Mouse (Mus musculus): ENCODE data around the gene Arid2. TPM values are rescaled to one million over a fixed set of nuclear protein-coding genes. Genes with fewer than 3 reads are reported as not detected.

Gene Arid2
- total and polyA plus RNA-seq, 3 experiments: 11.9 to 14.1 (median 13.3) TPM

DNA sequence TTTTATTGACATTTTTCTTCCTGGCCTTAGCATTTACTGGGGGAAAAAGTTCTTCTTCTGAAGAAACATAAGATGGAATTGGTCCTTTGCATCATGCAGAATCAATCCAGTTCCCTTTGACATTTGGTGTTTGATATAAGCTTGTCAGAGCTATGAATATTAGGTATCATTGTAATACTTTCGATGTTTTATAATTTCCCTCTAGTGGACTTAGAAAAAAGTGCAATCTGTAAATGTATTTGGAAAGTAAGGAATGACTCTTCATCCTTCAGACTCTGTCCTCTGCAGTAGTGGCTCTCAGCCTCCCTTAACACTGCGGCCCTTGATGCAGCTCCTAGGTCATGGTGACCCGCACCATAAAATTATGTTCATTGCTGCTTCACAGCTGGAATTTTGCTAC, 105.6 kb downstream of the Arid2 start:
- in situ Hi-C loops (cut with MboI; ENCODE audit: low pct_ligation_motif_present, low pct_unique_long_range_greater_than_20kb, low sequenced_read_pairs) (no loop called here), dilution Hi-C loops (cut with MboI; ENCODE audit: extremely low pct_ligation_motif_present, extremely low pct_unique_long_range_greater_than_20kb, low sequenced_read_pairs) (no loop called here)
- no peak for TF ChIP-seq NRF1 (IDR thresholded peaks at IDR 0.05; ENCODE audit: low read depth, low read length)
- no peak for TF ChIP-seq TCF12 (IDR thresholded peaks at IDR 0.05; ENCODE audit: low read depth, low read length)
- no peak for TF ChIP-seq ZNF384 (IDR thresholded peaks at IDR 0.05; ENCODE audit: low read depth, low read length)
- no peak for TF ChIP-seq IRF4 (IDR thresholded peaks at IDR 0.05; ENCODE audit: low read depth, low read length)
- no peak for TF ChIP-seq USF1 (IDR thresholded peaks at IDR 0.05; ENCODE audit: low read depth, low read length)
- TF ChIP-seq USF2 (conservative IDR thresholded peaks at IDR 0.05; ENCODE audit: low read depth, low read length): no peak
- no peak for TF ChIP-seq ZC3H11A (IDR thresholded peaks at IDR 0.05; ENCODE audit: low read depth, low read length)
- TF ChIP-seq E2F4 (IDR thresholded peaks at IDR 0.05; ENCODE audit: insufficient replicate concordance, low read depth, low read length): no peak
- no peak for TF ChIP-seq JUND (conservative IDR thresholded peaks at IDR 0.05; ENCODE audit: low read depth, low read length)
- TF ChIP-seq EP300 (IDR thresholded peaks at IDR 0.05; ENCODE audit: low read length): no peak
- TF ChIP-seq BHLHE40 (IDR thresholded peaks at IDR 0.05; ENCODE audit: low read depth, low read length): no peak
- TF ChIP-seq KAT2A (IDR thresholded peaks at IDR 0.05; ENCODE audit: insufficient replicate concordance, low read length): no peak
- no peak for TF ChIP-seq MEF2A (IDR thresholded peaks at IDR 0.05; ENCODE audit: borderline replicate concordance, low read depth, low read length)
- Histone ChIP-seq H3K4me2 (ENCODE audit: insufficient read depth, low read depth, poor library complexity, severe bottlenecking) (no peak overlapping the region), H3K9ac (ENCODE audit: insufficient read depth, low read depth) (no peak overlapping the region), H3K27ac (ENCODE audit: insufficient read depth, low read depth) (no peak overlapping the region), H3K27me3 (replicated peaks) (no peaks in the 10 kb centered on the region), H3K4me1 (ENCODE audit: control insufficient read depth in 1 of 2, insufficient read depth in 2 of 2) (no peaks in the 10 kb centered on the region), H3K4me3 (replicated peaks in 1 of 3; ENCODE audit: low read depth in 2 of 3, low read length in 2 of 3, poor library complexity in 1 of 3) (no peak overlapping the region), H3K9me3 (replicated peaks; ENCODE audit: low read length) (no peaks in the 10 kb centered on the region), H3K36me3 (replicated peaks in 1 of 2; ENCODE audit: control insufficient read depth in 1 of 2, insufficient read depth in 1 of 2, low read length in 1 of 2) (peaks cover 39 to 87% of the 10 kb centered on the region in 2 experiments), H3K79me2 (replicated peaks; ENCODE audit: control insufficient read depth, extremely low read depth, insufficient read depth, poor library complexity, severe bottlenecking) (no peaks in the 10 kb centered on the region)
- DNase-seq (ENCODE audit: extremely low read depth): no peak

DNA sequence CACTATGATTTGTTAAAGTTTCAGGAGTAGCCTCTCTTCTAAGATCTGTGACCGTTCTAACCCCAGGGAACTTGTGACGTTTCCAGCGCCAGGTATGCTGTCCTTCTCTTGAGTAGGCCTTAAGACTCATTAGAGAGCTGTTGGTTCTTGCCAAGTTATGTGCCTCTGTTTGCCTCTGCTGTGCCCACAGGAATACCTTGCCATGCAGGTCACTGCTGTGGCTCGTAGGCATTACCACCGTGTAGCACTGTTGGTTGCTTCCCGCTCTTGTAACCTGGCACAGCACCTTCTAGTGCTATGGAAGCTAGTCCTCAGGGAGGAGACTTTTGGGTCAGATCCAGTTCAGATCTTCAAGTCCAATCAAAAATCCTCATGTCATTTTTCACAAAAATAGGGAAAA, 107.8 kb downstream of the Arid2 start:
- H3K27me3 ChIP-seq (replicated peaks): no peaks in the 10 kb centered on the region
- H3K9me3 ChIP-seq (replicated peaks; ENCODE audit: low read length): no peaks in the 10 kb centered on the region
- dilution Hi-C loops (cut with MboI; ENCODE audit: extremely low pct_ligation_motif_present, extremely low pct_unique_long_range_greater_than_20kb, low sequenced_read_pairs): no loop called here
- in situ Hi-C loops (cut with MboI; ENCODE audit: low pct_ligation_motif_present, low pct_unique_long_range_greater_than_20kb, low sequenced_read_pairs): no loop called here
- H3K4me1 ChIP-seq (ENCODE audit: control insufficient read depth in 1 of 2, insufficient read depth in 2 of 2): no peaks in the 10 kb centered on the region
- no peak for DNase-seq (ENCODE audit: extremely low read depth)
- H3K4me3 ChIP-seq (replicated peaks in 1 of 3; ENCODE audit: low read depth in 2 of 3, low read length in 2 of 3, poor library complexity in 1 of 3): no peak overlapping the region
- H3K27ac ChIP-seq (ENCODE audit: insufficient read depth, low read depth): no peak overlapping the region
- peaks cover 44 to 86% of the 10 kb centered on the region in 2 experiments for H3K36me3 ChIP-seq (replicated peaks in 1 of 2; ENCODE audit: control insufficient read depth in 1 of 2, insufficient read depth in 1 of 2, low read length in 1 of 2)
- no peak overlapping the region for H3K9ac ChIP-seq (ENCODE audit: insufficient read depth, low read depth)
- H3K79me2 ChIP-seq (replicated peaks; ENCODE audit: control insufficient read depth, extremely low read depth, insufficient read depth, poor library complexity, severe bottlenecking): no peaks in the 10 kb centered on the region
- TF ChIP-seq USF2 (conservative IDR thresholded peaks at IDR 0.05; ENCODE audit: low read depth, low read length) (no peak), EP300 (IDR thresholded peaks at IDR 0.05; ENCODE audit: low read length) (no peak), USF1 (IDR thresholded peaks at IDR 0.05; ENCODE audit: low read depth, low read length) (no peak), ZC3H11A (IDR thresholded peaks at IDR 0.05; ENCODE audit: low read depth, low read length) (no peak), RCOR1 (conservative IDR thresholded peaks at IDR 0.05; ENCODE audit: low read depth, low read length) (no peak), SMC3 (IDR thresholded peaks at IDR 0.05; ENCODE audit: low read depth, low read length) (no peak), MYC (IDR thresholded peaks at IDR 0.05; ENCODE audit: low read depth, low read length) (no peak), JUN (IDR thresholded peaks at IDR 0.05; ENCODE audit: insufficient read depth, low read depth, low read length) (no peak), CHD1 (IDR thresholded peaks at IDR 0.05; ENCODE audit: low read depth, low read length) (no peak), UBTF (IDR thresholded peaks at IDR 0.05; ENCODE audit: low read depth, low read length) (no peak), MAZ (IDR thresholded peaks at IDR 0.05; ENCODE audit: low read depth, low read length) (no peak), JUND (conservative IDR thresholded peaks at IDR 0.05; ENCODE audit: low read depth, low read length) (no peak), TCF12 (IDR thresholded peaks at IDR 0.05; ENCODE audit: low read depth, low read length) (no peak), TBP (conservative IDR thresholded peaks at IDR 0.05; ENCODE audit: low read depth, low read length) (no peak)
- H3K4me2 ChIP-seq (ENCODE audit: insufficient read depth, low read depth, poor library complexity, severe bottlenecking): no peak overlapping the region
